Mouse (Mus musculus): ENCODE data around the gene Gm9833.

GRCm38 (mm10) chr3:10081911-10082541, 5.9 kb upstream of the Gm9833 start:
- no peak for TF ChIP-seq CTCF (IDR thresholded peaks at IDR 0.05)
- TF ChIP-seq EP300 (IDR thresholded peaks at IDR 0.05): no peak
